Mouse (Mus musculus) thymus, adult 2 months (tissue): ENCODE data around the gene Amd1.

Experiments used
- CTCF ChIP-seq: fragments of 200-500 bp; IDR thresholded peaks from 2 replicates; pipeline ENCODE4 v1.5.1; 2012; ENCODE audit warnings: mild to moderate bottlenecking, control low read depth, low read length, moderate library complexity, borderline replicate concordance; ENCODE audit not compliant: control insufficient read depth, poor library complexity, insufficient read depth; ENCODE audit errors: extremely low read depth
- POLR2A ChIP-seq: fragments of 200-500 bp; IDR thresholded peaks from 2 replicates; pipeline ENCODE4 v1.6.1; 2012; ENCODE audit warnings: mild to moderate bottlenecking, low read length, control low read depth, moderate library complexity; ENCODE audit not compliant: control insufficient read depth, poor library complexity, insufficient read depth; ENCODE audit errors: extremely low read depth

DNA sequence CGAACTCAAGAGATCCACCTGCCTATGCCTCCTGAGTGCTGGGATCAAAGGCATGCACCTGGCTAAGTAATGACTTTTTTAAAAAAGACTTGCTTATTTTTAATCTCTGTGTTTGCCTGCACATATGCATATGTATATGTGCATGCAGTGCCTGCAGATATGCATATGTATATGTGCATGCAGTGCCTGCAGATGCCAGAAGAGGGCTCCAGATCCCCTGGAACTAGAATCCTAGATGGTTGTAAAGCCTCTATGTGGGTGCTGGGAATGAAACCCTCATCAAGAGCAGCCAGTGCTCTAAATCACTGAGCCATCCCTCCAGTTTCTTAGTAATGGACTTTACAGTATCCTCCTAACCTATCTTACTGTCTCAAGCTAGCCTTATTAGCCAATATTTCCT is 4.0 kb upstream of the Amd1 start:
- TF ChIP-seq CTCF (no peak), POLR2A (no peak)
